Mouse (Mus musculus) cortical plate, adult 2 months (tissue): ENCODE results near the gene Crbn.

Experiments used
- CTCF ChIP-seq: fragments of 200-500 bp; IDR thresholded peaks from 2 replicates; pipeline ENCODE4 v1.5.1; 2011; ENCODE audit warnings: mild to moderate bottlenecking, control low read depth, low read length; ENCODE audit not compliant: insufficient read depth; ENCODE audit errors: extremely low read depth
- POLR2A ChIP-seq: fragments of 200-500 bp; IDR thresholded peaks from 2 replicates; pipeline ENCODE4 v1.6.1; 2011; ENCODE audit warnings: mild to moderate bottlenecking, low read length, control low read depth; ENCODE audit not compliant: insufficient read depth; ENCODE audit errors: extremely low read depth

DNA sequence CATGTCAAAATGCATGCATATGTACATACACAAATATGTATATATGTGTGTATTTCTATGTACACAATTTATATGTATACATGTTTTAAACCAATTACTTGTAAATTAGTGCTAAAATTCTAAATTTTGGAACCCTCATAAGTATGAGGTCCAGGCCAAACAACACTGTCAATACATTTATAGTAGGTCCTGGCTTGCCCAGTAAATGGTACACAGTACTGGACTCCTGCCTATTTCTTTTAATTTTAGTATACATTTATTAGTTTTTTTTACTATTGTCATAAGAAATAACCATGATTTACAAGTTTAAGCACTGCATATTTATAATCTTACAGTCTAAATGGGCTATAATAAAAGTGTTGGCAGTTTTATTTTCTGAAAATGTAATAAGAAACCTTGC is 19.4 kb upstream of the Crbn start:
- TF ChIP-seq POLR2A (no peak), CTCF (no peak)
